Mouse (Mus musculus): ENCODE measurements around the gene Olfr789. TPM values are rescaled to one million over a fixed set of nuclear protein-coding genes. Genes with fewer than 3 reads are reported as not detected.

The Olfr789 gene
- total RNA-seq (2014; rRNA removed; ENCODE audit: low replicate concordance) (not detected in 2 replicates), polyA plus RNA-seq (2015; fragmentation: Nextera tagmentation; extraction: Ambion mirVana) (not detected in 2 replicates)

GRCm38 (mm10) chr10:129484452-129484851 lies at the start of gene Olfr789:
Gene Olfr789 (plus strand): TSS chr10:129484752.
- 38% methylated on average over 2 of the region's 2 CpGs for WGBS
- no peaks in the 10 kb centered on the region for H3K27me3 ChIP-seq (ENCODE audit: control insufficient read depth, insufficient read depth, low read length)
- no peak within 1 kb of the TSS for H3K9ac ChIP-seq (replicated peaks; ENCODE audit: low read depth, low read length)

GRCm38 (mm10) chr10:129461562-129461961 lies 23.0 kb upstream of the Olfr789 start, which contains the start of gene Olfr787:
Gene Olfr787 (plus strand): TSS chr10:129461862.
- DNase-seq (ENCODE audit: low spot score): no peak
- ATAC-seq (ENCODE audit: insufficient read depth, low read depth): no peak
- WGBS: 65% methylated on average over 3 of the region's 3 CpGs
- H3K9ac ChIP-seq (replicated peaks; ENCODE audit: low read depth, low read length): no peak within 1 kb of the TSS
- no peak within 1 kb of the TSS for H3K27ac ChIP-seq (ENCODE audit: low read depth)
- no peak within 1 kb of the TSS for H3K4me2 ChIP-seq (ENCODE audit: low read depth, low read length)
- no peaks in the 10 kb centered on the region for H3K36me3 ChIP-seq (replicated peaks; ENCODE audit: control insufficient read depth, insufficient read depth, low read length)
- no peaks in the 10 kb centered on the region for H3K4me1 ChIP-seq (ENCODE audit: control insufficient read depth, insufficient read depth)
- TF ChIP-seq EP300 (IDR thresholded peaks at IDR 0.05; ENCODE audit: low read depth) (no peak), CTCF (IDR thresholded peaks at IDR 0.05; ENCODE audit: low read depth) (no peak)
- no peaks in the 10 kb centered on the region for H3K27me3 ChIP-seq (ENCODE audit: control insufficient read depth, insufficient read depth, low read length)
- H3K4me3 ChIP-seq (ENCODE audit: low read depth, low read length): no peak within 1 kb of the TSS
- no peaks in the 10 kb centered on the region for H3K9me3 ChIP-seq (replicated peaks; ENCODE audit: control insufficient read depth, low read length)

More at GRCm38 (mm10) chr10:129484452-129484851, at the start of gene Olfr789:
- H3K4me2 ChIP-seq (ENCODE audit: low read depth, low read length): no peak within 1 kb of the TSS
- ATAC-seq (ENCODE audit: insufficient read depth, low read depth) (no peak), DNase-seq (ENCODE audit: low spot score) (no peak)
- no peaks in the 10 kb centered on the region for H3K4me1 ChIP-seq (ENCODE audit: control insufficient read depth, insufficient read depth)
- H3K4me3 ChIP-seq (ENCODE audit: low read depth, low read length): no peak within 1 kb of the TSS
- TF ChIP-seq EP300 (IDR thresholded peaks at IDR 0.05; ENCODE audit: low read depth): no peak
- TF ChIP-seq CTCF (IDR thresholded peaks at IDR 0.05; ENCODE audit: low read depth): no peak
- no peaks in the 10 kb centered on the region for H3K36me3 ChIP-seq (replicated peaks; ENCODE audit: control insufficient read depth, insufficient read depth, low read length)
- H3K9me3 ChIP-seq (replicated peaks; ENCODE audit: control insufficient read depth, low read length): no peaks in the 10 kb centered on the region
- no peak within 1 kb of the TSS for H3K27ac ChIP-seq (ENCODE audit: low read depth)

GRCm38 (mm10) chr10:129470698-129471097 lies 13.9 kb upstream of the Olfr789 start, which contains the start of gene Olfr788:
Gene Olfr788 (plus strand): TSS chr10:129470998.
- H3K9me3 ChIP-seq (replicated peaks; ENCODE audit: control insufficient read depth, low read length): no peaks in the 10 kb centered on the region
- no peak within 1 kb of the TSS for H3K4me2 ChIP-seq (ENCODE audit: low read depth, low read length)
- no peak for DNase-seq (ENCODE audit: low spot score)

GRCm38 (mm10) chr10:129473256-129473655 lies 11.3 kb upstream of the Olfr789 start:
- no peak for DNase-seq (ENCODE audit: low spot score)
- Histone ChIP-seq H3K9ac (replicated peaks; ENCODE audit: low read depth, low read length) (no peak overlapping the region), H3K36me3 (replicated peaks; ENCODE audit: control insufficient read depth, insufficient read depth, low read length) (no peaks in the 10 kb centered on the region), H3K4me1 (ENCODE audit: control insufficient read depth, insufficient read depth) (no peaks in the 10 kb centered on the region), H3K27ac (ENCODE audit: low read depth) (no peak overlapping the region), H3K4me2 (ENCODE audit: low read depth, low read length) (no peak overlapping the region), H3K4me3 (ENCODE audit: low read depth, low read length) (no peak overlapping the region), H3K9me3 (replicated peaks; ENCODE audit: control insufficient read depth, low read length) (no peaks in the 10 kb centered on the region), H3K27me3 (ENCODE audit: control insufficient read depth, insufficient read depth, low read length) (no peaks in the 10 kb centered on the region)
- 52% methylated on average over 2 of the region's 2 CpGs for WGBS
- ATAC-seq (ENCODE audit: insufficient read depth, low read depth): no peak
- TF ChIP-seq EP300 (IDR thresholded peaks at IDR 0.05; ENCODE audit: low read depth) (no peak), CTCF (IDR thresholded peaks at IDR 0.05; ENCODE audit: low read depth) (no peak)

More at GRCm38 (mm10) chr10:129470698-129471097, 13.9 kb upstream of the Olfr789 start, which contains the start of gene Olfr788:
- Histone ChIP-seq H3K4me1 (ENCODE audit: control insufficient read depth, insufficient read depth) (no peaks in the 10 kb centered on the region), H3K4me3 (ENCODE audit: low read depth, low read length) (no peak within 1 kb of the TSS), H3K27me3 (ENCODE audit: control insufficient read depth, insufficient read depth, low read length) (no peaks in the 10 kb centered on the region), H3K9ac (replicated peaks; ENCODE audit: low read depth, low read length) (no peak within 1 kb of the TSS), H3K27ac (ENCODE audit: low read depth) (no peak within 1 kb of the TSS), H3K36me3 (replicated peaks; ENCODE audit: control insufficient read depth, insufficient read depth, low read length) (no peaks in the 10 kb centered on the region)
- TF ChIP-seq EP300 (IDR thresholded peaks at IDR 0.05; ENCODE audit: low read depth): no peak
- no peak for TF ChIP-seq CTCF (IDR thresholded peaks at IDR 0.05; ENCODE audit: low read depth)
- no peak for ATAC-seq (ENCODE audit: insufficient read depth, low read depth)

- DNase-seq (ENCODE audit: low spot score): no peak
- H3K36me3 ChIP-seq (replicated peaks; ENCODE audit: control insufficient read depth, insufficient read depth, low read length): no peaks in the 10 kb centered on the region
- no peak overlapping the region for H3K27ac ChIP-seq (ENCODE audit: low read depth)
- no peak for ATAC-seq (ENCODE audit: insufficient read depth, low read depth)
- H3K4me2 ChIP-seq (ENCODE audit: low read depth, low read length): no peak overlapping the region
- H3K4me1 ChIP-seq (ENCODE audit: control insufficient read depth, insufficient read depth): no peaks in the 10 kb centered on the region
- no peak for TF ChIP-seq EP300 (IDR thresholded peaks at IDR 0.05; ENCODE audit: low read depth)
- TF ChIP-seq CTCF (IDR thresholded peaks at IDR 0.05; ENCODE audit: low read depth): no peak
- H3K9ac ChIP-seq (replicated peaks; ENCODE audit: low read depth, low read length): no peak overlapping the region
- no peaks in the 10 kb centered on the region for H3K27me3 ChIP-seq (ENCODE audit: control insufficient read depth, insufficient read depth, low read length)
- no peak overlapping the region for H3K4me3 ChIP-seq (ENCODE audit: low read depth, low read length)
- H3K9me3 ChIP-seq (replicated peaks; ENCODE audit: control insufficient read depth, low read length): no peaks in the 10 kb centered on the region
These were observed 10.8 kb upstream of the Olfr789 start for GRCm38 (mm10) chr10:129473723-129474122.

- ATAC-seq (ENCODE audit: insufficient read depth, low read depth): no peak
- no peak for DNase-seq (ENCODE audit: low spot score)
- Histone ChIP-seq H3K27ac (ENCODE audit: low read depth) (no peak overlapping the region), H3K27me3 (ENCODE audit: control insufficient read depth, insufficient read depth, low read length) (no peaks in the 10 kb centered on the region), H3K9ac (replicated peaks; ENCODE audit: low read depth, low read length) (no peak overlapping the region), H3K36me3 (replicated peaks; ENCODE audit: control insufficient read depth, insufficient read depth, low read length) (no peaks in the 10 kb centered on the region), H3K4me3 (ENCODE audit: low read depth, low read length) (no peak overlapping the region), H3K4me2 (ENCODE audit: low read depth, low read length) (no peak overlapping the region), H3K9me3 (replicated peaks; ENCODE audit: control insufficient read depth, low read length) (no peaks in the 10 kb centered on the region), H3K4me1 (ENCODE audit: control insufficient read depth, insufficient read depth) (no peaks in the 10 kb centered on the region)
- 57% methylated on average over 2 of the region's 2 CpGs for WGBS
- TF ChIP-seq EP300 (IDR thresholded peaks at IDR 0.05; ENCODE audit: low read depth) (no peak), CTCF (IDR thresholded peaks at IDR 0.05; ENCODE audit: low read depth) (no peak)
These were observed 5.5 kb downstream of the Olfr789 start for GRCm38 (mm10) chr10:129490101-129490500.
